Mouse (Mus musculus) neural tube, embryonic 14.5 days (tissue): ENCODE data around the gene Gm49387. TPM values are rescaled to one million over a fixed set of nuclear protein-coding genes. Genes with fewer than 3 reads are reported as not detected.

Experiments used
- ATAC-seq: fragments of 200-750 bp; cut with Nextera tagmentation; 2 replicates; pipeline ENCODE4 v1.8.0; 2017; ENCODE audit warnings: low read depth, mild to moderate bottlenecking, moderate TSS enrichment, moderate library complexity
- H3K27ac ChIP-seq: fragments of 300-500 bp; sonication (generic); 2 replicates; pipeline ENCODE4 v1.5.1; 2014; ENCODE audit warnings: low read depth, mild to moderate bottlenecking, control low read depth, low read length, moderate library complexity, mixed read lengths
- H3K27me3 ChIP-seq: fragments of 300-500 bp; sonication (generic); 2 replicates; pipeline ENCODE4 v1.6.1; 2014; ENCODE audit warnings: low read length; ENCODE audit not compliant: control insufficient read depth, insufficient read depth
- H3K36me3 ChIP-seq: fragments of 300-500 bp; sonication (generic); 2 replicates; pipeline ENCODE4 v1.6.1; 2014; ENCODE audit warnings: low read length, mixed read lengths; ENCODE audit not compliant: control insufficient read depth, insufficient read depth
- H3K4me1 ChIP-seq: fragments of 300-500 bp; sonication (generic); 2 replicates; pipeline ENCODE4 v1.6.1; 2014; ENCODE audit warnings: low read length; ENCODE audit not compliant: control insufficient read depth, insufficient read depth
- H3K4me2 ChIP-seq: fragments of 300-500 bp; sonication (generic); 2 replicates; pipeline ENCODE4 v1.6.1; 2014; ENCODE audit warnings: mild to moderate bottlenecking, low read depth, low read length, control low read depth
- H3K4me3 ChIP-seq: fragments of 300-500 bp; sonication (generic); 2 replicates; pipeline ENCODE4 v1.5.1; 2014; ENCODE audit warnings: low read depth, low read length, control low read depth, mixed read lengths
- H3K9ac ChIP-seq: fragments of 300-500 bp; sonication (generic); replicated peaks from 2 replicates; pipeline ENCODE4 v1.6.1; 2014; ENCODE audit warnings: low read depth, mild to moderate bottlenecking, control low read depth, low read length, mixed read lengths
- H3K9me3 ChIP-seq: fragments of 300-500 bp; sonication (generic); 2 replicates; pipeline ENCODE4 v1.6.1; 2016; ENCODE audit warnings: low read length; ENCODE audit not compliant: control insufficient read depth
- WGBS: fragments of 180-500 bp; shearing (Covaris S2); extraction: QIAGEN DNeasy Blood & Tissue Kit; methylation state at CpG from one replicate; pipeline ENCODE4 v1.1.7; 2014; 5-methylcytosine and 5-hydroxymethylcytosine counted together
- polyA plus RNA-seq: library from polyadenylated mRNA; unstranded; fragments of >200 nt; fragmentation: Nextera tagmentation; extraction: Ambion mirVana; gene quantifications from 2 replicates; pipeline ENCODE4 v1.2.1, GENCODE M21; 2014

The Gm49387 gene
- polyA plus RNA-seq, 1 experiment from 2014 or later, result not detected

DNA sequence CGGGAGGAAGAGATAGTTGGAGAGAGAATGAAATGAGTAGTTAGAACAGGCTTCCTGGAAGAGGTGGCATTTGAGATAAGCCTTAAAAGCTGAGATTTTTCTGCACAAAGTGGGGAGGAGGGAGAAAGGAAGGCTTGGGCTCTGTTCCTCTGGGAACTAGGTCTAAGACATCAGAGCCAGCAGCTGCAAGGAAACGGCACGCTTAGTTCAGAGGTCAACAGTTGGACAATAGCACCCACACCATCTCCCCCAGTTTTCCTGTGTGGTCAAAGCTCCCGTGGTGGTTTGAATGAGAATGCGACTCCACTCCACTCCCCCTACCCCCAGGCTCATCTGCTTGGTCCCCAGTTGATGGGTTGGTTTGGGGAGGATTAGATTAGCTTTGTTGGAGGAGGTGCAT, 81.5 kb downstream of the Gm49387 start:
- no peaks in the 10 kb centered on the region for H3K36me3 ChIP-seq
- H3K9me3 ChIP-seq, result no peaks in the 10 kb centered on the region
- H3K4me3 ChIP-seq, result no peak overlapping the region
- H3K27me3 ChIP-seq, result no peaks in the 10 kb centered on the region
- 49% methylated on average over 5 of the region's 5 CpGs for WGBS
- H3K9ac ChIP-seq, result no peak overlapping the region
- no peak overlapping the region for H3K27ac ChIP-seq
- no peak overlapping the region for H3K4me2 ChIP-seq
- ATAC-seq, result no peak
- no peaks in the 10 kb centered on the region for H3K4me1 ChIP-seq

DNA sequence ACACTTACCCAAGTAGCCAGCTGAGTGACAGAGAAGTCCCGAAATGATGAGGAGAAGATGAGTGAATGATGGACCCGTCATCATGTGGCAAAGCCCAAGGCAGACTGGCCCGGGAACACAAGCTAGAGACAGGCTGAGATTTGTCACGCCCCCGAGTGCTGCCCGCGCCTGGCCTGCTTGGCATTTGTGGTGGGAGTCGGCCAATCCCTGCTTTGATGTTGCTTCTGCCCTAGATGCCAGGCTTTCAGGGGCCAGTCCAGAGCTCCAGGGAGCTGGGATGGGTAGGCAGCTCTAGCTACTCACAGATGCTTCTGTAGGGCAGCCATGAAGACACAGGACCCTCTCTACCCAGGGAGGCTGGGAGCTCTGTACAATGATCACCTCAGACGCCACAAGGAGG, 82.9 kb downstream of the Gm49387 start:
- no peak for ATAC-seq
- Histone ChIP-seq H3K27ac (no peak overlapping the region), H3K4me3 (no peak overlapping the region), H3K4me1 (no peaks in the 10 kb centered on the region), H3K9ac (no peak overlapping the region), H3K36me3 (no peaks in the 10 kb centered on the region), H3K9me3 (no peaks in the 10 kb centered on the region), H3K4me2 (no peak overlapping the region), H3K27me3 (no peaks in the 10 kb centered on the region)
- 70% methylated on average over 9 of the region's 9 CpGs for WGBS

DNA sequence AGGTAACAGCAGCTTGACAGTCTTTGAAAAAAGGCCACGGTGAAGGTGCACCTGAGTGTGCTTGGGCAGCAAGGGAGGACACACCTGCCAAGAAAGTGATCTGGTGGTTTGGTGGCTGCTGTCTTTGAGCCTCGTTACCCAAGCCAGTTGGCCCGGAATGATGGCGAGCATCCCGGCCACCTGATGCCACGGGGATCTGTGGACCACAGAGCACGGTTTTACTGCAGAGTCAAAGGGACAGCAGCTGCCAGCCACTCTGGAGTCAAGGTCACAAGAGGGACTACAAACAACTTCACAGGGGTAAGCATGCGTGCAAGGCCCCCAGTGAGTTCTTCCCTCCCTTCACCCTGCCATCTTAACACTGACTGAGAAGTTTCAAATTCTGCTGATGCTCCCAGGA, 83.4 kb downstream of the Gm49387 start:
- Histone ChIP-seq H3K27me3 (no peaks in the 10 kb centered on the region), H3K4me1 (no peaks in the 10 kb centered on the region), H3K9me3 (no peaks in the 10 kb centered on the region), H3K4me2 (no peak overlapping the region), H3K27ac (no peak overlapping the region), H3K9ac (no peak overlapping the region), H3K36me3 (no peaks in the 10 kb centered on the region), H3K4me3 (no peak overlapping the region)
- WGBS, result 88% methylated on average over 8 of the region's 8 CpGs
- no peak for ATAC-seq

DNA sequence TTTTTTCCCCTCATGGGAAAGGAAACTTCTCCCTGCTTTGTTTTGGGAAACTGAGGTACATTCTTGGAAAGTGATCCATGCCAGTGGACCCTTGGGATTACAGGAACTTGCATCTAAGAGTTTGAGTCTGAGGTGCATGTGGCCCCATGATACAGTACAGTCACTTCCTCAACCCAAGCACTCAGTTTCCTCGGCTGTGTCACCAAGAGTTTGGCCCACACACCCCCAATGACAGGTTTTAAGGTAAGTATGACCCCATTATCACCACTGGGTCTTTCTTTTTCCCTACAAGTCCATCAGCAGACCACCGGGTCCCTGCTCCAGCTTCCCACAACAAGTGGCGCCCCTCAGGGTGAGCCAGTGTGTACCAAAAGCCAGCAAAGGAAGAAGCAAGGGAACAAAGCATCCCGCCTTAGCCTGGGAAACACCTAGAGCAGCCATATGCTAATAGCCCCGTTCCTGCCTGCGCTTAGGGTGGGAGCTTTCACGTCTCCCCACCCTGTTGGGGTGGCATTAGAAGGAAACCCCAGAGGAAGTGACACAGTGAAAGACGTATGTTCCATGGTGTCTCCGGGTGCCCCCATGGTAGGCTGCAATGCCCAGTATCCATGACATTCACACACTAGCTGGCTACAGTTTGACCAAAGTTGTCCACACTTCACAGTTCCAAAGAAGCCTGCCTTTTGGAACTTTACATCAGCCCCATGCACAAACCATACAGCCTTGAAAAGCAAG, 84.0 kb downstream of the Gm49387 start:
- no peaks in the 10 kb centered on the region for H3K4me1 ChIP-seq
- no peak overlapping the region for H3K4me3 ChIP-seq
- H3K9ac ChIP-seq, result no peak overlapping the region
- no peak overlapping the region for H3K4me2 ChIP-seq
- 84% methylated on average over 9 of the region's 9 CpGs for WGBS
- no peaks in the 10 kb centered on the region for H3K9me3 ChIP-seq
- no peak overlapping the region for H3K27ac ChIP-seq
- H3K27me3 ChIP-seq, result no peaks in the 10 kb centered on the region
- no peaks in the 10 kb centered on the region for H3K36me3 ChIP-seq
- ATAC-seq, result no peak

DNA sequence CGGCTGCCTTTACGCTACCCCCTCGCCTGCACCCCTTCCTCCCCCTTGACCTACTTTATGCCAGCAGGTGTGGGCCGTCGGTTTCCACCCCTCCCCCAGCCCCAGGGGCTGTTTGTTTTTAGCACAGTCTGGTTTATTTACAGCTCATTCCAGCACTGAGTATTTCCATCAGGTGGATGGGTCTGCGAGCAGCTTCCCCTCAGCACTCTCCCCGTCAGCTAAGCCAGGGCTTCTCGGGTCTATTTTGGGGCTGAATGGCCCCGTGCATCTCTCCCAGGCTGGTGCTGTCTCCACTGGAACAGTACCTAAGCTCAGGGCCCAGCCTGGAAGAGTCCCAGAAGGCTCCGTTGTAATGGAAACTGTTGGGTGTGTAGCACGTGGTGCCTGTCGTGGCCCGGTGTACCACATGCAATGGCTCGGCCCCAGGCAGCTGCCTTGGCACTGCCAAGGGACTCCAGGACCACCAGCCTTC, 84.7 kb downstream of the Gm49387 start:
- WGBS, result 60% methylated on average over 14 of the region's 14 CpGs
- Histone ChIP-seq H3K9ac (no peak overlapping the region), H3K27ac (no peak overlapping the region), H3K36me3 (no peaks in the 10 kb centered on the region), H3K4me1 (no peaks in the 10 kb centered on the region), H3K4me2 (no peak overlapping the region), H3K27me3 (no peaks in the 10 kb centered on the region), H3K4me3 (no peak overlapping the region), H3K9me3 (no peaks in the 10 kb centered on the region)
- no peak for ATAC-seq

DNA sequence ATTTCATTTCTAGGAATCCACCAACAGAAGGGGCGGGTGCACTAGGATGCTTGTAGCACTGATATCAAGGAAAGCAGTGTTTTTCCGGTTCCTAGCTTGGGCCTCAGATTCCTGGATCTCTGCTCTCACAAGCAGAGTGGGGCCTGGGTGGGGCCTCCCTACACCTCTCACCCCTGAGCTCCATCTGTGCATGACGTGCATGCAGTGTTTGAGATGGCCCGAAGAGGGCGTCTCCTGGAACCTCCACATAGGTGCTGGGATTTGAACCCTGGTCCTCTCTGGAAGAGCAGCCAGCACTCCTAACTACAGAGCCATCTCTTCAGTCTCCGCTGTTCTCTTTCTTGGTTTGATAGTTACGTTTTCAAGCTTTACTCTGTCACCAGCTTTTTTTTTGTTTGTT, 85.7 kb downstream of the Gm49387 start:
- 94% methylated on average over 7 of the region's 7 CpGs for WGBS
- Histone ChIP-seq H3K4me1 (no peaks in the 10 kb centered on the region), H3K27me3 (no peaks in the 10 kb centered on the region), H3K36me3 (no peaks in the 10 kb centered on the region), H3K9ac (no peak overlapping the region), H3K4me2 (no peak overlapping the region), H3K27ac (no peak overlapping the region), H3K4me3 (no peak overlapping the region), H3K9me3 (no peaks in the 10 kb centered on the region)
- no peak for ATAC-seq

DNA sequence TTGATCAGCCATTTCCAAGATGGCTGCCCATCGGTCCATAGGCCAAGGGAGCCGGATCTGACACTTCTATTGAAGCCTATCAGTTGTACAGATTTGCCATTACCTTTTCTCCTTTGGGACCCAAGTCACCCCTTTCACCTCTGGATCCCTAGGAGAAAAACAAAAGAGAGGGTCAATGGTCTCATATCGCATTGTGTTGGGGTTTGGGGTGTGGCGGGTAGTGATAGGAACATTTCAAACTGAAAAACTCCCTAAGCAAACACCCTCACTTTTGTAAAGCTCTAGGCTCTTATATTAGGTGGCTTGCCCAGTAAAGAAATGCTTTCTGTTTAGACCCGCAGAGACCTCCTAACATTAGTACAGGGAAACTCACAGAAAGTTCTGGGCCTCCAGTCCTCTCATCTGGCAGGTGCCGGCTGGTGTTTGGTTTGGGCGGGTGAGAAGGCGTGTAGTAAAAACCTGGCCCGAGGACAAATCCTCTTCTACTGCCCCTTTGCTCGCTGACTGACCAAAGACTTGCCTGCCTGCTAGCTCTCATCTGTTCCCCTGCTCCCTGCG, 96.7 kb downstream of the Gm49387 start:
- no peak overlapping the region for H3K4me2 ChIP-seq
- no peak overlapping the region for H3K9ac ChIP-seq
- H3K4me3 ChIP-seq, result no peak overlapping the region
- no peaks in the 10 kb centered on the region for H3K4me1 ChIP-seq
- H3K27ac ChIP-seq, result no peak overlapping the region
- H3K27me3 ChIP-seq, result no peaks in the 10 kb centered on the region
- 91% methylated on average over 11 of the region's 11 CpGs for WGBS
- no peak for ATAC-seq
- no peaks in the 10 kb centered on the region for H3K36me3 ChIP-seq
- H3K9me3 ChIP-seq, result no peaks in the 10 kb centered on the region

DNA sequence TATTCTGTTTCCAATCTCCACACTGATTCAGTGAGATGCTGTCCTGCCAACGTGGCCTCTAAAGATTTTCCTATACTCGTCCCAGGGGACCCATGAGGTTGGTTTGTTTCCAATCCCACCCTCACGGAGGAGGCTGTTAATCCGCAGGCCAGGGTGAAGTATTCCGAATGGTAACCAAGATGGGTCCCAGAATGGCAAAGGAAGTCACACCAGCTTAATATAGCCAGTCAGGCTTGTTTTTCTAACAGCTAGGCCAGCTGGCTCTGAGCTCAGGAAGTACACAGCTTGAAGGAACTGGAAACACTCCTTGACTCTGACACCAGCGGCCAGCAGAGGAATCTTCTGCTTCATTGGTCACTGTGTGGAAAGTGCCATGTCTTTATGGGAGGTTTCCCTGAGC, 103.4 kb downstream of the Gm49387 start:
- Histone ChIP-seq H3K27ac (no peak overlapping the region), H3K4me3 (no peak overlapping the region), H3K36me3 (no peaks in the 10 kb centered on the region), H3K9me3 (no peaks in the 10 kb centered on the region), H3K4me1 (no peaks in the 10 kb centered on the region), H3K4me2 (no peak overlapping the region), H3K27me3 (no peaks in the 10 kb centered on the region), H3K9ac (no peak overlapping the region)
- WGBS, result 69% methylated on average over 6 of the region's 6 CpGs
- ATAC-seq, result no peak

DNA sequence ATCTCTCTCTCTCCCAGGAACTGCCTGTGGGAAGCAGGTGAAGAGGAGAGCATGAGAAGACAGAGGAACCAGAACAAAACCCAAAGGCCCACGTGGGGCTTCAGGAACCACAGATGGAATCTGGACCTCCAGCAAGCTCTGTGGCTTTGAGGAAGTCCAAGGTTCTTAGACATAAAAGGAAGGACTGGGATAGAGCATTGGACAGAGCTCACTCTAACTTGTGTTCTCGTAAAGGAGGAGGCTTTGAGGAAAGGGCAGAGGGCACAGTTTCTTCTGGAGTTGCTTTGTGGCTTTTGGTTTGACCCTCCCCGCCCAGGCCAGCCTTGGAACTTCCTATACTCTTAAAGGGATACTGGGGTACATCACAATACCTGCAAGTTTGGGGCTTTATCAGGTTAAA, 108.0 kb downstream of the Gm49387 start:
- 69% methylated on average over 3 of the region's 3 CpGs for WGBS
- H3K4me1 ChIP-seq, result no peaks in the 10 kb centered on the region
- H3K27ac ChIP-seq, result no peak overlapping the region
- H3K4me3 ChIP-seq, result no peak overlapping the region
- H3K9me3 ChIP-seq, result no peaks in the 10 kb centered on the region
- no peak for ATAC-seq
- no peak overlapping the region for H3K4me2 ChIP-seq
- no peak overlapping the region for H3K9ac ChIP-seq
- no peaks in the 10 kb centered on the region for H3K27me3 ChIP-seq
- no peaks in the 10 kb centered on the region for H3K36me3 ChIP-seq
